Comparison of ENCODE assay signal across 1 mouse cellular context in genomic region chr10:25274621-25275330, GRCm38 (mm10).
TF ChIP-seq lines count a peak whose summit lies in the region.

No protein-coding gene starts in this region.

TF ChIP-seq in CH12.LX, 34 proteins besides CTCF, POLR2A, EP300 and RAD21 (continued from another document):
- TF ChIP-seq NRF1 (IDR thresholded peaks at IDR 0.05; ENCODE audit: low read depth, low read length): peak; percentile 77
- TF ChIP-seq SMC3 (IDR thresholded peaks at IDR 0.05; ENCODE audit: low read depth, low read length): no peak
- TF ChIP-seq MXI1 (IDR thresholded peaks at IDR 0.05; ENCODE audit: low read depth, low read length): 0 out of 2 replicates have a peak, but pooled peaks have one; percentile 23
- no peak for TF ChIP-seq MEF2A (IDR thresholded peaks at IDR 0.05; ENCODE audit: borderline replicate concordance, low read depth, low read length)
- no peak for TF ChIP-seq JUND (conservative IDR thresholded peaks at IDR 0.05; ENCODE audit: low read depth, low read length)
- no peak for TF ChIP-seq ELF1 (IDR thresholded peaks at IDR 0.05; ENCODE audit: low read depth, low read length)
- TF ChIP-seq MYC (IDR thresholded peaks at IDR 0.05; ENCODE audit: low read depth, low read length): no peak
- TF ChIP-seq USF2 (conservative IDR thresholded peaks at IDR 0.05; ENCODE audit: low read depth, low read length): no peak
- no peak for TF ChIP-seq PAX5 (IDR thresholded peaks at IDR 0.05; ENCODE audit: low read length)
- no peak for TF ChIP-seq ZC3H11A (IDR thresholded peaks at IDR 0.05; ENCODE audit: low read depth, low read length)
- TF ChIP-seq ZNF384 (IDR thresholded peaks at IDR 0.05; ENCODE audit: low read depth, low read length): no peak
- TF ChIP-seq E2F4 (IDR thresholded peaks at IDR 0.05; ENCODE audit: insufficient replicate concordance, low read depth, low read length): no peak
- TF ChIP-seq CHD2 (IDR thresholded peaks at IDR 0.05; ENCODE audit: low read length): 0 out of 2 replicates have a peak, but pooled peaks have one; percentile 20
- TF ChIP-seq GABPA (IDR thresholded peaks at IDR 0.05; ENCODE audit: insufficient replicate concordance, low read depth, low read length): no peak
- TF ChIP-seq TBP (conservative IDR thresholded peaks at IDR 0.05; ENCODE audit: low read depth, low read length): no peak
- no peak for TF ChIP-seq IRF4 (IDR thresholded peaks at IDR 0.05; ENCODE audit: low read depth, low read length)
- no peak for TF ChIP-seq CHD1 (IDR thresholded peaks at IDR 0.05; ENCODE audit: low read depth, low read length)
- TF ChIP-seq SIN3A (IDR thresholded peaks at IDR 0.05; ENCODE audit: low read length): no peak
- TF ChIP-seq TCF12 (IDR thresholded peaks at IDR 0.05; ENCODE audit: low read depth, low read length): no peak
- TF ChIP-seq USF1 (IDR thresholded peaks at IDR 0.05; ENCODE audit: low read depth, low read length): peak; percentile 1; the same call in 1 of the 2 replicates
- TF ChIP-seq KAT2A (IDR thresholded peaks at IDR 0.05; ENCODE audit: insufficient replicate concordance, low read length): no peak
- TF ChIP-seq JUN (IDR thresholded peaks at IDR 0.05; ENCODE audit: insufficient read depth, low read depth, low read length): no peak
- no peak for TF ChIP-seq MAZ (IDR thresholded peaks at IDR 0.05; ENCODE audit: low read depth, low read length)
- TF ChIP-seq BHLHE40 (IDR thresholded peaks at IDR 0.05; ENCODE audit: low read depth, low read length): peak; percentile 38
- TF ChIP-seq RCOR1 (conservative IDR thresholded peaks at IDR 0.05; ENCODE audit: low read depth, low read length): no peak
